Mouse (Mus musculus): ENCODE results near the gene Nfkbil1. TPM values are rescaled to one million over a fixed set of nuclear protein-coding genes. Genes with fewer than 3 reads are reported as not detected.

Nfkbil1 gene
- polyA plus RNA-seq, 1 experiment from 2014 or later = 2.3 TPM

DNA sequence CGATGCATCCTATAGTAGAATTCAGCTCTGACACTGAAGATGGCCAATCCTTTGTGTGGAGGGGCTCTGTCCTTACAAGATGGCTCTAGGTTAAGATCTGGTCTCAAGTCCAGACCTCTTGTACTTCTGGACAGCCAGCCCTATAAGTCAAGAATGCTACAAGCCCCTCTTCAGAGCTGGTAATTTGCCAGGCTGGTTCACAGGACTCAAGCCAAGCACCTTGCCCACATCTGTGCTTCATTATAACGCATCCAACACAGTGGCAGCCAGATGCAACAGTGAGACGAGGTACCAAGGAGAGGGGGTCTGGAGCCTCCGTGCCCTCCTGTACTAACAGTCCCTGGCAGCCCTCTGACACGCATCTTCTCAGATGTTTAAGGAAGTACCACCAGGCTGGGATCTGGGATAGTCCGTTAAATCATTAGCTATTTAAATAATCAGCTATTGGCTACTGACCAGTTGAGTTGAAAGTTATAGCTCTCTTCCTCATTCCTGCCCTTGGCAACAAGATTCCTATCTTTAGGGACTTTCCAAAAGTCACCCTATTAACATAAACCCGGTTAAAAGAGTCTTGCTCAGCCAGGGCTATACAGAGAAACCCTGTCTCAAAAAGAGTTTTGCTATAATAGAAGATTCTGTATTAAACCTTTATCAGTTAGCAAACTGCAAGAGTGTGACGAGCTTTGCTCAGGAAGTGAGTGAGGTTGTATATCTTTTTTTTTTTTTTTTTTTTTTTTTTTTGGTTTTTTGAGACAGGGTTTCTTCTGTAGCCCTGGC is 61.2 kb downstream of the Nfkbil1 start:
- Histone ChIP-seq H3K4me3 (ENCODE audit: low read depth, low read length) (no peak overlapping the region), H3K4me1 (ENCODE audit: control insufficient read depth, insufficient read depth, low read length) (no peaks in the 10 kb centered on the region), H3K27ac (ENCODE audit: low read depth, low read length) (no peak overlapping the region), H3K36me3 (ENCODE audit: control insufficient read depth, insufficient read depth, low read length) (no peaks in the 10 kb centered on the region), H3K27me3 (ENCODE audit: control insufficient read depth, insufficient read depth, low read length) (0 out of 2 replicates have a peak, but pooled peaks cover 3% of the 10 kb centered on the region), H3K9me3 (replicated peaks; ENCODE audit: control insufficient read depth, low read length) (no peaks in the 10 kb centered on the region), H3K9ac (ENCODE audit: low read depth, low read length) (no peak overlapping the region), H3K4me2 (no peak overlapping the region)
- WGBS (ENCODE audit: insufficient replicate concordance) = 67% methylated on average over 8 of the region's 8 CpGs
- ATAC-seq (replicated peaks; ENCODE audit: insufficient number of reproducible peaks, low FRiP score, low TSS enrichment) = no peak

- Histone ChIP-seq H3K9me3 (replicated peaks; ENCODE audit: control insufficient read depth, low read length) (no peaks in the 10 kb centered on the region), H3K4me3 (ENCODE audit: low read depth, low read length) (no peak overlapping the region), H3K27me3 (ENCODE audit: control insufficient read depth, insufficient read depth, low read length) (0 out of 2 replicates have a peak, but pooled peaks cover 3% of the 10 kb centered on the region), H3K27ac (ENCODE audit: low read depth, low read length) (no peak overlapping the region), H3K4me2 (no peak overlapping the region), H3K4me1 (ENCODE audit: control insufficient read depth, insufficient read depth, low read length) (no peaks in the 10 kb centered on the region), H3K36me3 (ENCODE audit: control insufficient read depth, insufficient read depth, low read length) (no peaks in the 10 kb centered on the region), H3K9ac (ENCODE audit: low read depth, low read length) (no peak overlapping the region)
- no peak for ATAC-seq (replicated peaks; ENCODE audit: insufficient number of reproducible peaks, low FRiP score, low TSS enrichment)
- WGBS (ENCODE audit: insufficient replicate concordance) = 61% methylated on average over 3 of the region's 3 CpGs
Measured at GRCm38 (mm10) chr17:35173329-35173728, 62.3 kb downstream of the Nfkbil1 start.

- Histone ChIP-seq H3K27ac (ENCODE audit: low read depth, low read length) (no peak overlapping the region), H3K4me1 (ENCODE audit: control insufficient read depth, insufficient read depth, low read length) (no peaks in the 10 kb centered on the region), H3K9ac (ENCODE audit: low read depth, low read length) (no peak overlapping the region), H3K36me3 (ENCODE audit: control insufficient read depth, insufficient read depth, low read length) (no peaks in the 10 kb centered on the region), H3K9me3 (replicated peaks; ENCODE audit: control insufficient read depth, low read length) (no peaks in the 10 kb centered on the region), H3K27me3 (ENCODE audit: control insufficient read depth, insufficient read depth, low read length) (0 out of 2 replicates have a peak, but pooled peaks cover 3% of the 10 kb centered on the region), H3K4me3 (ENCODE audit: low read depth, low read length) (no peak overlapping the region), H3K4me2 (no peak overlapping the region)
- ATAC-seq (replicated peaks; ENCODE audit: insufficient number of reproducible peaks, low FRiP score, low TSS enrichment) = no peak
- WGBS (ENCODE audit: insufficient replicate concordance) = 59% methylated on average over 11 of the region's 11 CpGs
Measured at GRCm38 (mm10) chr17:35172445-35173234, 63.0 kb downstream of the Nfkbil1 start.

Small RNA genes lying within 50 kb of the gene (microRNA-seq; reads per million reads assigned to microRNA genes)
- gene Mir6973a (ENCODE audit: borderline number of aligned reads) (not detected), gene Mir6974 (ENCODE audit: borderline number of aligned reads) (not detected), gene Mir6975 (ENCODE audit: borderline number of aligned reads) (1.8 reads per million, percentile 23 among the genes with 10 or more reads in this experiment), gene Mir8094 (ENCODE audit: borderline number of aligned reads) (0.81 reads per million, percentile 9 among the genes with 10 or more reads in this experiment)

Other genes starting within 250 kb of the Nfkbil1 start
- 55.7 and 59.7 TPM in 2 replicates for gene Vars, start 234.8 kb downstream of the Nfkbil1 start, polyA plus RNA-seq (2014; fragmentation: Nextera tagmentation; extraction: Ambion mirVana)
- 0.20 and 0.27 TPM in 2 replicates for gene Vwa7, start 219.2 kb downstream of the Nfkbil1 start, polyA plus RNA-seq (2014; fragmentation: Nextera tagmentation; extraction: Ambion mirVana)
- gene Sapcd1, start 207.8 kb downstream of the Nfkbil1 start, polyA plus RNA-seq (2014; fragmentation: Nextera tagmentation; extraction: Ambion mirVana) = 1.8 and 2.1 TPM in 2 replicates
- gene Msh5, start 189.0 kb downstream of the Nfkbil1 start, polyA plus RNA-seq (2014; fragmentation: Nextera tagmentation; extraction: Ambion mirVana) = 4.4 and 4.6 TPM in 2 replicates
- gene Clic1, start 185.8 kb downstream of the Nfkbil1 start, polyA plus RNA-seq (2014; fragmentation: Nextera tagmentation; extraction: Ambion mirVana) = 86.4 and 228 TPM in 2 replicates
- 213 and 217 TPM in 2 replicates for gene Ddah2, start 176.8 kb downstream of the Nfkbil1 start, polyA plus RNA-seq (2014; fragmentation: Nextera tagmentation; extraction: Ambion mirVana)
- gene Ly6g6c, start 170.4 kb downstream of the Nfkbil1 start, polyA plus RNA-seq (2014; fragmentation: Nextera tagmentation; extraction: Ambion mirVana) = not detected in 2 replicates
- 1.4 and 1.8 TPM in 2 replicates for gene Mpig6b, start 169.6 kb downstream of the Nfkbil1 start, polyA plus RNA-seq (2014; fragmentation: Nextera tagmentation; extraction: Ambion mirVana)
- 0.42 TPM in 1 of 2 replicates, not detected in the other for gene Ly6g6e, start 158.9 kb downstream of the Nfkbil1 start, polyA plus RNA-seq (2014; fragmentation: Nextera tagmentation; extraction: Ambion mirVana)
- gene Ly6g6d, start 157.7 kb downstream of the Nfkbil1 start, polyA plus RNA-seq (2014; fragmentation: Nextera tagmentation; extraction: Ambion mirVana) = 2.0 and 2.2 TPM in 2 replicates
- 1.8 TPM in 2 replicates for gene Ly6g6f, start 150.2 kb downstream of the Nfkbil1 start, polyA plus RNA-seq (2014; fragmentation: Nextera tagmentation; extraction: Ambion mirVana)
- 47.4 and 51.2 TPM in 2 replicates for gene Abhd16a, start 146.5 kb downstream of the Nfkbil1 start, polyA plus RNA-seq (2014; fragmentation: Nextera tagmentation; extraction: Ambion mirVana)
- not detected in 2 replicates for gene Ly6g5c, start 127.5 kb downstream of the Nfkbil1 start, polyA plus RNA-seq (2014; fragmentation: Nextera tagmentation; extraction: Ambion mirVana)
- 0.36 and 0.56 TPM in 2 replicates for gene Ly6g5b, start 120.4 kb downstream of the Nfkbil1 start, polyA plus RNA-seq (2014; fragmentation: Nextera tagmentation; extraction: Ambion mirVana)
- 15.7 and 17.2 TPM in 2 replicates for gene Gpank1, start 114.3 kb downstream of the Nfkbil1 start, polyA plus RNA-seq (2014; fragmentation: Nextera tagmentation; extraction: Ambion mirVana)
- gene Csnk2b, start 113.7 kb downstream of the Nfkbil1 start, polyA plus RNA-seq (2014; fragmentation: Nextera tagmentation; extraction: Ambion mirVana) = 221 and 222 TPM in 2 replicates
- 8.4 and 10.8 TPM in 2 replicates for gene D17H6S53E, start 109.4 kb downstream of the Nfkbil1 start, polyA plus RNA-seq (2014; fragmentation: Nextera tagmentation; extraction: Ambion mirVana)
- 2.3 and 12.9 TPM in 2 replicates for gene Apom, start 103.7 kb downstream of the Nfkbil1 start, polyA plus RNA-seq (2014; fragmentation: Nextera tagmentation; extraction: Ambion mirVana)
- gene Bag6, start 100.6 kb downstream of the Nfkbil1 start, polyA plus RNA-seq (2014; fragmentation: Nextera tagmentation; extraction: Ambion mirVana) = 72.5 and 77.4 TPM in 2 replicates
- gene Prrc2a, start 70.9 kb downstream of the Nfkbil1 start, polyA plus RNA-seq (2014; fragmentation: Nextera tagmentation; extraction: Ambion mirVana) = 128 and 163 TPM in 2 replicates
- 2.7 and 4.2 TPM in 2 replicates for gene Aif1, start 59.7 kb downstream of the Nfkbil1 start, polyA plus RNA-seq (2014; fragmentation: Nextera tagmentation; extraction: Ambion mirVana)
- gene Lst1, start 47.4 kb downstream of the Nfkbil1 start, polyA plus RNA-seq (2014; fragmentation: Nextera tagmentation; extraction: Ambion mirVana) = 4.9 and 5.0 TPM in 2 replicates
- 0.42 TPM in 1 of 2 replicates, not detected in the other for gene Ltb, start 41.4 kb downstream of the Nfkbil1 start, polyA plus RNA-seq (2014; fragmentation: Nextera tagmentation; extraction: Ambion mirVana)
- not detected in 2 replicates for gene Tnf, start 33.8 kb downstream of the Nfkbil1 start, polyA plus RNA-seq (2014; fragmentation: Nextera tagmentation; extraction: Ambion mirVana)
- gene Lta, start 30.4 kb downstream of the Nfkbil1 start, polyA plus RNA-seq (2014; fragmentation: Nextera tagmentation; extraction: Ambion mirVana) = not detected in 2 replicates
- 0.44 TPM in 1 of 2 replicates, not detected in the other for gene Gm16181, start 15.0 kb downstream of the Nfkbil1 start, polyA plus RNA-seq (2014; fragmentation: Nextera tagmentation; extraction: Ambion mirVana)
- gene Atp6v1g2, start 2.1 kb downstream of the Nfkbil1 start, polyA plus RNA-seq (2014; fragmentation: Nextera tagmentation; extraction: Ambion mirVana) = 9.3 and 10.1 TPM in 2 replicates
- gene Ddx39b, start 6.0 kb upstream of the Nfkbil1 start, polyA plus RNA-seq (2014; fragmentation: Nextera tagmentation; extraction: Ambion mirVana) = 317 and 318 TPM in 2 replicates
- 21.0 and 29.1 TPM in 2 replicates for gene H2-D1, start 26.9 kb upstream of the Nfkbil1 start, polyA plus RNA-seq (2014; fragmentation: Nextera tagmentation; extraction: Ambion mirVana)
- 0.18 and 0.53 TPM in 2 replicates for gene H2-Q1, start 84.6 kb upstream of the Nfkbil1 start, polyA plus RNA-seq (2014; fragmentation: Nextera tagmentation; extraction: Ambion mirVana)
- gene H2-Q2, start 106.5 kb upstream of the Nfkbil1 start, polyA plus RNA-seq (2014; fragmentation: Nextera tagmentation; extraction: Ambion mirVana) = 9.0 and 10.1 TPM in 2 replicates
- 1.8 and 2.7 TPM in 2 replicates for gene H2-Q4, start 143.8 kb upstream of the Nfkbil1 start, polyA plus RNA-seq (2014; fragmentation: Nextera tagmentation; extraction: Ambion mirVana)
- gene H2-Q6, start 189.1 kb upstream of the Nfkbil1 start, polyA plus RNA-seq (2014; fragmentation: Nextera tagmentation; extraction: Ambion mirVana) = 0.38 and 0.39 TPM in 2 replicates
- 0.84 and 2.6 TPM in 2 replicates for gene H2-Q7, start 203.4 kb upstream of the Nfkbil1 start, polyA plus RNA-seq (2014; fragmentation: Nextera tagmentation; extraction: Ambion mirVana)
- 0.20 and 1.4 TPM in 2 replicates for gene H2-Q10, start 234.3 kb upstream of the Nfkbil1 start, polyA plus RNA-seq (2014; fragmentation: Nextera tagmentation; extraction: Ambion mirVana)